Mouse (Mus musculus) ES-Bruce4 (cell line): ENCODE data around the gene Nat10.

Source experiments
- CTCF ChIP-seq: IDR thresholded peaks from one replicate; pipeline ENCODE4 v1.8.1; 2011; ENCODE audit warnings: low read depth, low read length
- EP300 ChIP-seq: IDR thresholded peaks from 2 replicates; pipeline ENCODE4 v1.6.1; 2011; ENCODE audit warnings: low read depth, low read length; ENCODE audit not compliant: insufficient read depth
- POLR2A ChIP-seq: IDR thresholded peaks from one replicate; pipeline ENCODE4 v1.8.1; 2011; ENCODE audit warnings: low read length; ENCODE audit not compliant: insufficient read depth

- TF ChIP-seq EP300 (no peak), CTCF (no peak), POLR2A (no peak)
Measured at GRCm38 (mm10) chr2:103745481-103745880, 15.6 kb downstream of the Nat10 start.
